Mouse (Mus musculus) megakaryocyte, embryonic 14.5 days (primary cell): ENCODE results near the gene Scfd2. TPM values are rescaled to one million over a fixed set of nuclear protein-coding genes. Genes with fewer than 3 reads are reported as not detected.

ENCODE experiments used
- H3K27me3 ChIP-seq: replicated peaks from 2 replicates; pipeline ENCODE3; 2012; ENCODE audit warnings: inconsistent platforms
- H3K36me3 ChIP-seq: replicated peaks from 2 replicates; pipeline ENCODE3; 2012; ENCODE audit warnings: low read length, inconsistent platforms, mixed read lengths
- H3K4me1 ChIP-seq: 2 replicates; pipeline ENCODE4 v1.6.1; 2012; ENCODE audit warnings: inconsistent platforms
- H3K4me3 ChIP-seq: replicated peaks from 2 replicates; pipeline ENCODE3; 2012; ENCODE audit warnings: moderate library complexity, mild to moderate bottlenecking, inconsistent platforms
- H3K9me3 ChIP-seq: 2 replicates; pipeline ENCODE4 v1.6.1; 2012; ENCODE audit warnings: inconsistent platforms
- FLI1 ChIP-seq: IDR thresholded peaks from 2 replicates; pipeline ENCODE4 v1.6.1; 2012; ENCODE audit warnings: low read length, inconsistent platforms, mixed read lengths
- GATA1 ChIP-seq: IDR thresholded peaks from 3 replicates; pipeline ENCODE4 v1.6.1; 2012; ENCODE audit warnings: mixed read lengths, low read length, inconsistent platforms, borderline replicate concordance
- polyA plus RNA-seq: library from polyadenylated mRNA; stranded (reverse); fragments of >175 nt; gene quantifications from 2 replicates; pipeline ENCODE4 v1.2.3, GENCODE M21; 2012; ENCODE audit warnings: low replicate concordance; ENCODE audit not compliant: insufficient read depth

The Scfd2 gene
- polyA plus RNA-seq, 1 experiment = 2.5 TPM

GRCm38 (mm10) chr5:74432879-74433539, 98.5 kb downstream of the Scfd2 start:
- TF ChIP-seq GATA1 (no peak), FLI1 (no peak)
- no peaks in the 10 kb centered on the region for H3K9me3 ChIP-seq
- no peak overlapping the region for H3K4me3 ChIP-seq
- H3K36me3 ChIP-seq = no peaks in the 10 kb centered on the region
- no peaks in the 10 kb centered on the region for H3K27me3 ChIP-seq
- H3K4me1 ChIP-seq = no peaks in the 10 kb centered on the region

GRCm38 (mm10) chr5:74420615-74421132, 110.9 kb downstream of the Scfd2 start:
- peak overlapping the region; percentile 26 for H3K4me3 ChIP-seq
- H3K36me3 ChIP-seq = no peaks in the 10 kb centered on the region
- TF ChIP-seq GATA1 (no peak), FLI1 (no peak)
- no peaks in the 10 kb centered on the region for H3K9me3 ChIP-seq
- H3K4me1 ChIP-seq = peaks cover 10% of the 10 kb centered on the region
- no peaks in the 10 kb centered on the region for H3K27me3 ChIP-seq

DNA sequence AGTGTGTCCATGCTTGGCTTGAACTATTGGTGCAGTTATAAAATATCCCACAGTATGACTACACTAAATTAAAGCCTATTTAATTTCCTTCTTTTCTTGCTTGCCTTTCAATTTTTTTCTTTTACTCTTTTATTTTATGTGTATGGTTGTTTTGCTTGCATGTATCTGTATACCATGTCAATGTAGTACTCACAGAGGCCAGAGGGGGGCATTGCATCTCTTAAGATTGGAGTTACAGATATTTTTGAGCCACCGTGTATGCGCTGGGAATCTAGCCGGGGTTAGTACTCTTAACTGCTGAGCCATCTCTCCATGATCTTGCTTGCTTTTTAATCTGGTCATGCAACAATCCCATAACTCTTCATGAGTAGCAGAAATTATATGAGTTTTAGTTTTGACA, 119.0 kb downstream of the Scfd2 start:
- no peak overlapping the region for H3K4me3 ChIP-seq
- TF ChIP-seq GATA1 (no peak), FLI1 (no peak)
- peaks cover 6% of the 10 kb centered on the region for H3K36me3 ChIP-seq
- no peaks in the 10 kb centered on the region for H3K27me3 ChIP-seq
- H3K9me3 ChIP-seq = peaks cover 3% of the 10 kb centered on the region; the same call in 1 of the 2 replicates
- no peaks in the 10 kb centered on the region; the same call in 1 of the 2 replicates for H3K4me1 ChIP-seq

DNA sequence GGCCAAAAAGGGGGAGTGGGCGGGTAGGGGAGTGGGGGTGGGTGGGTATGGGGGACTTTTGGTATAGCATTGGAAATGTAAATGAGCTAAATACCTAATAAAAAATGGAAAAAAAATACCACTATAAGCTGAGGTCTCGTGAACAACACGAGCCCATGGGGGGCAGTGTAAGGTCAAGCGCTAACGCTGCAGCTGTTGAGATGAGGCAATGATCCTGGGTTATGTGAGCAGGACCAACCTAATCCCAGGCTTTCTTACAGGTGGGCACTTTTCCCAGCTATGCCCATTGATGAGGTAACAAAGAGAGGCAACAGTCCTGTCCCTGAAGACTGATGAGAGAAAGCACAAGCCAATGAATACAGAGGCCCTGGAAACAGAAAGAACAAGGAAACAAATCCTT, 126.7 kb downstream of the Scfd2 start:
- H3K4me3 ChIP-seq = no peak overlapping the region
- H3K4me1 ChIP-seq = peaks cover 26% of the 10 kb centered on the region
- H3K36me3 ChIP-seq = no peaks in the 10 kb centered on the region
- no peaks in the 10 kb centered on the region for H3K9me3 ChIP-seq
- H3K27me3 ChIP-seq = no peaks in the 10 kb centered on the region
- no peak for TF ChIP-seq FLI1
- TF ChIP-seq GATA1 = no peak

GRCm38 (mm10) chr5:74404083-74404482, 127.5 kb downstream of the Scfd2 start:
- TF ChIP-seq FLI1 = no peak
- no peak for TF ChIP-seq GATA1
- Histone ChIP-seq H3K4me1 (peaks cover 26% of the 10 kb centered on the region), H3K4me3 (peak overlapping the region; percentile 12), H3K27me3 (no peaks in the 10 kb centered on the region), H3K9me3 (no peaks in the 10 kb centered on the region), H3K36me3 (no peaks in the 10 kb centered on the region)

DNA sequence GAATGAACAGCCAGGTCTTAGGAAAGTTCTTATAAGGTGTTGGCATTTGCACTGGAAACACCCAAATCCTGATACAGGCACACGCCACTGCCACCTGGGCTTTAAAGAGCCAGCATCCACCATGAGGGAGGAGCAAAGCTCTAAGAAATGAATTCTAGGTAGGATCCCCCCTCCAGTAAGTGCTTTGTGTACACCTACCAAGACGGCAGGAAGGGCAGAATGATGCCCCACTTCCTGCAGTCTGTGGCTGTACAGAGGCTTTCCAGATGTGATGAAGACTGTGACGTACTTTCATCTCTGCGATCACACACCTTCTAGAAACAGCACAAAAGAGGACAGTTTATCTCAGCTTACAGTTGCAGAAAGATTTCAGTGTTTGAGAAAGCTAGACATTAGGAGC, 128.9 kb downstream of the Scfd2 start:
- H3K27me3 ChIP-seq = no peaks in the 10 kb centered on the region

DNA sequence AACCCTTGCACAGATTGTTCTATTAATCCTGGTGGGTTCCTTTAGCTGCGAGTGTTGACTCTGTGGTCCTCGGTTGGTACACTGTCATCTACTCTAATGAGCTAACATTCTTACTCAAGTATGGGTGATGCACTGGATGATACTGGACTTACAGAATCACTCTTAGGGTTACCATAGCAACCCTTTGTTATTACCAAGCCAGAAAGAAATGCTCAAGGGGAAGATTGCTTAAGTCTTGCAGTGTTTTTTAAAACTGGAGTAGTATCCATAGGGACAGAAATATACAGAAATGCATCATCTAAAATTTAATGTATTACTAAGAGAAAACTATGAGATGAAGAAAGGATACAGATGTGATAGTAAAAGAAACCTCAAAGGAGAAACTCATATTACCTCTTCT, 139.8 kb downstream of the Scfd2 start:
- TF ChIP-seq GATA1 = no peak
- no peak for TF ChIP-seq FLI1
- H3K4me3 ChIP-seq = no peak overlapping the region

More for the DNA sequence above, 128.9 kb downstream of the Scfd2 start:
- Histone ChIP-seq H3K36me3 (no peaks in the 10 kb centered on the region), H3K4me3 (no peak overlapping the region), H3K9me3 (no peaks in the 10 kb centered on the region), H3K4me1 (peaks cover 26% of the 10 kb centered on the region)
- TF ChIP-seq FLI1 (no peak), GATA1 (no peak)

DNA sequence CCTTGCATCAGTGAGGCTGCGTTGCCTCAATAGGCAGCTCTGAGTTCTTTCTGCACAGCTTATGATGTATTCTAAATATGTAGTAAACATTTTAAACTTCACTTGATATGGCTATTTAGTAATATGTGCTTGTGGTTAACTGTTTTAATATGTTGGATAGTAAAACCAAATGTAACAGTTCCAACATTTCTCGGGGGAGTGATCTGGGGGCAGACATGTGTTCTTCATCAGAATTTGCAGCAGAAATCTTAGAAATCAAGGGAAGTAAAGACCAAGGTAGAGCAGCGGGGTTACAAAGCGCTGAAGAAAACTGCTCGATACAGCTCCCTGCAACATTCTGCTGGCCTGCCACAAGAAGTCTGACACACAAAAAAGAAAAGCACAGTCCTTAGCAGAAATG, 140.2 kb downstream of the Scfd2 start:
- no peaks in the 10 kb centered on the region for H3K9me3 ChIP-seq
- H3K36me3 ChIP-seq = no peaks in the 10 kb centered on the region
- H3K27me3 ChIP-seq = no peaks in the 10 kb centered on the region
- no peak overlapping the region for H3K4me3 ChIP-seq
- H3K4me1 ChIP-seq = no peaks in the 10 kb centered on the region
- TF ChIP-seq GATA1 (no peak), FLI1 (no peak)

More for the DNA sequence above, 139.8 kb downstream of the Scfd2 start:
- no peaks in the 10 kb centered on the region for H3K9me3 ChIP-seq
- H3K4me1 ChIP-seq = no peaks in the 10 kb centered on the region
- no peaks in the 10 kb centered on the region for H3K27me3 ChIP-seq
- no peaks in the 10 kb centered on the region for H3K36me3 ChIP-seq

GRCm38 (mm10) chr5:74388849-74389248, 142.7 kb downstream of the Scfd2 start:
- no peaks in the 10 kb centered on the region for H3K36me3 ChIP-seq
- H3K4me1 ChIP-seq = no peaks in the 10 kb centered on the region
- no peaks in the 10 kb centered on the region for H3K9me3 ChIP-seq
- no peak overlapping the region for H3K4me3 ChIP-seq
- H3K27me3 ChIP-seq = no peaks in the 10 kb centered on the region
- TF ChIP-seq FLI1 (no peak), GATA1 (no peak)

DNA sequence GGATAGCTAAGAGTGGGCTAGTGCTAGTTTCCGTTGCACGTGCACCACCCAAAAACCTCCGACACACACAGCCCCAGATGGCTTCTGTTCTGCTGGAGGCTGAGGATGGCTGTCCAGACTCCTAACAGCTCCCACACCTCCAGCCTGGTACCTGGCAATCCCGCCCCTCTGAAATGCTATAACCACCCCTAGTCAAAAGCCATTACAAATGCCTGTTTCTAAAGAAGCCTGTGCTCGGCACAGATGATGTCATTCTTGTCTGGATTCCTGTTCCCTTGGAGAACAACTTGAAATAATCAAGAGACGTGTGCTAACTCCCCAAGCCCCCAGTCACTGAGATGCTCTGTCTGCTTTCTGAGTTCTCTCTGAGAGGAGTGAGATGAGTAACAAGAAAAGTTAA, 143.5 kb downstream of the Scfd2 start:
- Histone ChIP-seq H3K27me3 (no peaks in the 10 kb centered on the region), H3K36me3 (no peaks in the 10 kb centered on the region), H3K4me1 (no peaks in the 10 kb centered on the region), H3K4me3 (no peak overlapping the region), H3K9me3 (no peaks in the 10 kb centered on the region)
- no peak for TF ChIP-seq GATA1
- TF ChIP-seq FLI1 = no peak
